Mouse (Mus musculus) liver, embryonic 13.5 days (tissue): Measurements from ENCODE around the gene Fgd5. TPM values are rescaled to one million over a fixed set of nuclear protein-coding genes. Genes with fewer than 3 reads are reported as not detected.
"Not testable (repeated sequence)": the region's sequence is repeated elsewhere in the genome, so short reads cannot be mapped to it uniquely, and the experiment has no call there.

ENCODE experiments used
- ATAC-seq: fragments of 200-750 bp; cut with Nextera tagmentation; 2 replicates; pipeline ENCODE4 v1.8.0; 2017; ENCODE audit warnings: low read depth, mild to moderate bottlenecking, moderate number of reproducible peaks, moderate library complexity
- DNase-seq: peaks from one replicate; pipeline ENCODE4 v3.0.0; 2022
- H3K27ac ChIP-seq: fragments of 300-500 bp; sonication (generic); 2 replicates; pipeline ENCODE4 v1.5.1; 2015; ENCODE audit warnings: moderate library complexity, mild to moderate bottlenecking, inconsistent platforms
- H3K27me3 ChIP-seq: fragments of 300-500 bp; sonication (generic); 2 replicates; pipeline ENCODE4 v1.6.1; 2015; ENCODE audit warnings: mild to moderate bottlenecking, inconsistent platforms
- H3K36me3 ChIP-seq: fragments of 300-500 bp; sonication (generic); 2 replicates; pipeline ENCODE4 v1.6.1; 2015; ENCODE audit warnings: mild to moderate bottlenecking, inconsistent platforms
- H3K4me1 ChIP-seq: fragments of 300-500 bp; sonication (generic); replicated peaks from 2 replicates; pipeline ENCODE4 v1.6.1; 2015; ENCODE audit warnings: inconsistent platforms
- H3K4me2 ChIP-seq: fragments of 300-500 bp; sonication (generic); 2 replicates; pipeline ENCODE4 v1.6.1; 2015; ENCODE audit warnings: inconsistent platforms, mild to moderate bottlenecking, moderate library complexity
- H3K4me3 ChIP-seq: fragments of 300-500 bp; sonication (generic); replicated peaks from 2 replicates; pipeline ENCODE4 v1.5.1; 2015; ENCODE audit warnings: mild to moderate bottlenecking, inconsistent platforms
- H3K9ac ChIP-seq: fragments of 300-500 bp; sonication (generic); 2 replicates; pipeline ENCODE4 v1.6.1; 2015; ENCODE audit warnings: mild to moderate bottlenecking, inconsistent platforms
- H3K9me3 ChIP-seq: fragments of 300-500 bp; sonication (generic); replicated peaks from 2 replicates; pipeline ENCODE4 v1.6.1; 2016; ENCODE audit warnings: inconsistent platforms
- WGBS: fragments of 180-500 bp; shearing (Covaris S2); methylation state at CpG from one replicate; pipeline ENCODE4 v1.1.7; 2015; ENCODE audit not compliant: insufficient replicate concordance; 5-methylcytosine and 5-hydroxymethylcytosine counted together
- polyA plus RNA-seq: library from polyadenylated mRNA; unstranded; fragments of >200 nt; fragmentation: Nextera tagmentation; extraction: Ambion mirVana; gene quantifications from 2 replicates; pipeline ENCODE4 v1.2.1, GENCODE M21; 2015

The Fgd5 gene
- polyA plus RNA-seq, 1 experiment from 2014 or later: 2.4 TPM

DNA sequence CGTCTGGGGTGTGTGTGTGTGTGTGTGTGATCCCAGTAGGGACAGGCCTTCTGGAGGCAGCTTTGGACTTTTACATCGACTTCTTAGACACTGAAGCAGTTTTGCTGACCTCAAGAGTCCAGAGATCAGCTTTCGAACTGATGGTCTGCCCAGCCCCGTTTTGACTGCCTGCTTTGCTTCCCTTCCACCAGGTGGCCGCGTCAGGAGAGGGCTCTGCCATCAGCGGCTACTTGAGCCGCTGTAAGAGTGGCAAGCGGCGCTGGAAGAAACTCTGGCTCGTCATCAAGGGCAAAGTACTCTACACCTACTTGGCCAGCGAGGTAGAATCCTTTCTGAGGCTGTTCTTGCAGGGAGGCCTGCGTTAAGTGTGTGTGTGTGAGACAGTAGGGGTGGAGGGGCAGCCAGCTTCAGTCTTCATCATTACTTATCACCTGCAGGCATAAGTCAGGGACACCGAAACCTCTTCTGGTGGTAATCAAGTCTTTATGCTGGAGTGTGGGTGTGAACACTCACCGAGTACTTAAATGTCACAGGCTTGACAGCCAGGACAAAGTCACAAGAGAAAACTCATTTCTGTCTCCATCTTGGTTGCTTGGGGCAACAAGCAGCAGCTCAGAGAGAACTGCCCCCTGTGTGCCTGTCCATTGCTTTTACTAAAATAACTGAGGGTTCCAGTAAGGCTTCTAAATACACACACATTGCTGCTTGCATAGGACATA, 92.6 kb downstream of the Fgd5 start:
- Histone ChIP-seq H3K27ac (no peak overlapping the region), H3K9me3 (no peaks in the 10 kb centered on the region), H3K4me2 (no peak overlapping the region), H3K4me1 (no peaks in the 10 kb centered on the region), H3K27me3 (no peaks in the 10 kb centered on the region), H3K36me3 (no peaks in the 10 kb centered on the region), H3K9ac (no peak overlapping the region), H3K4me3 (no peak overlapping the region)
- DNase-seq (no peak), ATAC-seq (no peak)
- WGBS: 61% methylated on average over 15 of the region's 15 CpGs

DNA sequence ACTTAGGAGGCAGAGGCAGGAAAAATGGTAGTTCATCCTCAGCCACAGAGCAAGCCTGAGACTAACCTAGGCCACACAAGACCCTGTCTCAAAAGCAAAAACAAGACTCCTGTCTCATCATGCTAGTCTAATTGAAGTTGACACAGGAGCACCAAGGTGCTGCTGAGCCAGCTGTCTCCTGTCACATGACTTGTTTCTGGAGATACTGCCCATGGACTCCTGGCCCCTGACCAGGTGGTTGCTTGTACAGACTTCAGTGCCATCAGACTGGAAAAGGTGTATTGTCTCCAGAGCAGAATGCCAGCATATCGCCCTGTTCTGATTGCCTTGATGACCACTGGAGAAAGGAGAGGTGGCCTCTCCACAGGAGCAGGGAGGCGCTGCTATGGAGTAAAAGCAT, 102.1 kb downstream of the Fgd5 start:
- no peaks in the 10 kb centered on the region for H3K27me3 ChIP-seq
- H3K4me1 ChIP-seq: no peaks in the 10 kb centered on the region
- ATAC-seq (no peak), DNase-seq (no peak)
- WGBS: 77% methylated on average over 2 of the region's 2 CpGs
- no peaks in the 10 kb centered on the region for H3K9me3 ChIP-seq
- no peak overlapping the region for H3K9ac ChIP-seq
- H3K36me3 ChIP-seq: no peaks in the 10 kb centered on the region
- no peak overlapping the region for H3K27ac ChIP-seq
- H3K4me3 ChIP-seq: no peak overlapping the region
- H3K4me2 ChIP-seq: no peak overlapping the region

DNA sequence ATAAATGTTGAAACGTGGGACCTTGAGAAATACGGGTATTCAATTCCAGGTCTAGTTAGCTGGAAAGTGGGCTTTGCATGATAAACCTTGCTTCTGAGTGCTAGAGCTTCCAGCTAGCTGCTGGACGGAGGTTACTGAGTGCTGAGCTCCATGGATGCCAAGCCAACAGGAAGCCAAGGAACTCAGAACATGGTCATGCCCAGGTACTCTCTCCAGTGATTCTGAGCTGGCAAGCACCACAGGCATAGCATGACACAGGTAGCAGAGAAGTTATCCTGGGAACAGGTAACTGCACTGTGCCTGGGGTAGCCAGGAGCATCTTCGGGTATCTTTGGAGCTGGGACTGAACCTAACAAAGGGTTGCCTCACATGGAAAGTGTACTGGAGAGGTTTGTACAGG, 104.1 kb downstream of the Fgd5 start:
- no peak overlapping the region for H3K4me3 ChIP-seq
- ATAC-seq (no peak), DNase-seq (no peak)
- no peak overlapping the region for H3K9ac ChIP-seq
- no peak overlapping the region for H3K27ac ChIP-seq
- no peak overlapping the region for H3K4me2 ChIP-seq
- no peaks in the 10 kb centered on the region for H3K27me3 ChIP-seq
- 66% methylated on average over 4 of the region's 4 CpGs for WGBS
- H3K4me1 ChIP-seq: no peaks in the 10 kb centered on the region
- no peaks in the 10 kb centered on the region for H3K36me3 ChIP-seq
- H3K9me3 ChIP-seq: no peaks in the 10 kb centered on the region

DNA sequence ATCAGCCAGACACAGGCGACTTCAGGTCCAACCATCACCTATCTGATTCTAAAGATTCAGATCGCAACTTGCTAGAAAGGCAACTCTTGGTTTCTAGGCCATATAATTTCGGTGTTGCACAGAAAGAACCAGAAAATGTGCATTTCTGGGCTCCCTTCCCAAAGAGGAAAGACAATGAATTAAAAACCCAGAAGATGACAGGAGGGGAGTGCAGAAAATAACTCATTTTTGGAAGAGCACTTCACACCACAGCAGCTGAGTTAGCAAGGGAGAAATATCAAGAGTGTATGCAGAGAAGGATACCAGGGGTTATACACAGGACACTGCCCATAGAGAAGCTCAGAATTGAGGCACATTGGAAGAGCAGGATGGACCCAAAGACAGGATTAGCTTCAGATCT, 106.3 kb downstream of the Fgd5 start:
- Histone ChIP-seq H3K4me3 (no peak overlapping the region), H3K27ac (no peak overlapping the region), H3K9me3 (no peaks in the 10 kb centered on the region), H3K36me3 (no peaks in the 10 kb centered on the region), H3K4me2 (no peak overlapping the region), H3K9ac (no peak overlapping the region), H3K4me1 (peaks cover under 1% of the 10 kb centered on the region), H3K27me3 (no peaks in the 10 kb centered on the region)
- ATAC-seq (no peak), DNase-seq (no peak)
- 64% methylated on average over 3 of the region's 3 CpGs for WGBS

DNA sequence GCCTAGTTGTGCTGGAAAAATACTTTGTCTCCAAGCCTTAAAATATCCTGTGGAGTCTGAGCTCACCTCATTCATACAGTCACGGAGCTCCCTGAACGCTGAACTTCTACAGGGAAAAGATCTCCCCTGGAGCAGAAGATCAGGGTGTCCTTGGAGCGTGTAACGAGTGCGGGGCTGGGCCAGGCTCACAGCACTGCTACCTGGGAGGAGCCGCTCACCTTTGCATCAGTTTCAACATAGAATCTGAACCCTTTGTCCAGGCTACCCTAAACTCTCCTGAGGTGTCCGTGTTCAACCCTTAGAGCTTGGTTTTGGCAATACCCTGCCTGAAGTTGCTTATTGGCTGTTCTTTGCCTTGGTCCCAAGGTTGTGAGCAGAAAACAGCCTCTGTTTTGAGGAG, 110.5 kb downstream of the Fgd5 start:
- H3K4me1 ChIP-seq: peaks cover 28% of the 10 kb centered on the region
- 85% methylated on average over 7 of the region's 7 CpGs for WGBS
- H3K27ac ChIP-seq, H3K4me2 ChIP-seq, H3K9ac ChIP-seq, H3K4me3 ChIP-seq, H3K36me3 ChIP-seq, H3K9me3 ChIP-seq, ATAC-seq, DNase-seq, H3K27me3 ChIP-seq: not testable (repeated sequence)

DNA sequence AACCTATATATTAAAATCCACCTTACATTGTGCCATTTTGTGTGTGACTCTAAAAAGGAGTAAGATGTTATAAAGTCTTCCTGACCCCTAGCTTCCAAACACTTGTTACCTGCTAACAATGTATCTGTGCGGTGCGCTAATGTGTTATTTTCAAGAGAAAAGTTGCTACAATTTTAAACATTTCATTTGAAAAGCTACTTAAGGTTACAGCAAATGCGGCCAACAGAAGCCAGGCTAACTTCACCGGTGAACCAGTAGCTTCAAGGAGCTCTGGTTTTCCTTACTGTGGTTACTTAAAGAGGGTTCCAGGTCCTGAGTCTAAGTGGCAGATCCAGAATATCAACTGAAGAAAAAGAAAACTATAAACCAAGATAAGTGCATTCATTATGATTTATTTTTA, 111.3 kb downstream of the Fgd5 start:
- peak overlapping the region; percentile 92 for H3K4me2 ChIP-seq

DNA sequence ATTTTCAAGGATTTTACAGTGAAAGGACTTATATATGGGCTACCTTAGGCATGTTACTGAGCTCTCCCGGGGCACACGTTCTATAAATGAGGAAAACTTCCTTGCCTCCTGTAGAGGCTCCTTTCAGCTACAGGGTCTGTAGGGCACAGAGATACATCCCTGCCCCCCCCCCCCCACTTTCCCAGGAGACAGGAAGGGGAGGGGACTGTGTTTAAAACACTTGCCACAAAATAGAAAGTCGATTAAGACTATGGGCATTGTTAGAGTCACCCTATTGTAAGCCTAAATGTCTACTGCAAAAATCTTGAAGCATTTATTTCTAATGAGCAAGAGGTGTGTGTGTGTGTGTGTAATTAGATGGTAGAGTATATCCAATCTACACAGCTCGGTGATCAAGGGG, 111.8 kb downstream of the Fgd5 start:
- peaks cover 41% of the 10 kb centered on the region for H3K4me1 ChIP-seq
- no peak for DNase-seq
- ATAC-seq: no peak
- no peaks in the 10 kb centered on the region for H3K9me3 ChIP-seq
- H3K36me3 ChIP-seq: no peaks in the 10 kb centered on the region
- H3K9ac ChIP-seq: peak overlapping the region; percentile 97
- H3K4me2 ChIP-seq: peak overlapping the region; percentile 92
- H3K27ac ChIP-seq: peak overlapping the region; percentile 99
- H3K27me3 ChIP-seq: no peaks in the 10 kb centered on the region
- peak overlapping the region; percentile 98 for H3K4me3 ChIP-seq
- 5% methylated on average over 4 of the region's 4 CpGs for WGBS

More for the DNA sequence above, 111.3 kb downstream of the Fgd5 start:
- peak overlapping the region; percentile 97; the same call in 1 of the 2 replicates for H3K9ac ChIP-seq
- peaks cover 37% of the 10 kb centered on the region for H3K4me1 ChIP-seq
- H3K27ac ChIP-seq: no peak overlapping the region
- 87% methylated on average over 4 of the region's 4 CpGs for WGBS
- DNase-seq (no peak), ATAC-seq (no peak)
- H3K27me3 ChIP-seq: no peaks in the 10 kb centered on the region
- no peaks in the 10 kb centered on the region for H3K36me3 ChIP-seq
- no peaks in the 10 kb centered on the region for H3K9me3 ChIP-seq
- H3K4me3 ChIP-seq: peak overlapping the region; percentile 98

DNA sequence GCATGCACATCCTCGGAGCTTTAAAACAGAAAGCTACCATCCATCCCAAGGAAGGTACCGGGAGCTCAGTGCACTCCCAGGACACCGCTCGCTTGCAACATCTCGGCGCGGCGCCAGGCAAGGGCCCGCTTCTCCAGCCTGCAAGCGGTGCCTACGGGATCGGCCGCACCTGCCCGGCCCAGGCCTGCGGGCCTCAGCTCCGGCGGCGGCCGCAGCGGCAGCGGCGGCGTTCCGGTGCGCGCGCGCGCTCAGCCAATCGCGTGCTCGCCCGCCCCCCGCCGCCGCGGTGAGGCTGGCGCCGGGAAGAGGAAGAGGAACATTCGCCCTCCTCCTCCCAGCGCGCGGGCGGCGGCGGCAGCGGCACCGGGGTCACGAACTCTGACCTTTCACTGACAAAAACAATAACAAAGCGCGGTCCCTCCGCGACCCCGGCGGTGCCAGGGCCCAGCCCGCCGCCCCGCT, 112.5 kb downstream of the Fgd5 start, which contains the start of gene Nr2c2:
Gene Nr2c2 (plus strand): TSS at position 261 of the 462 bp plus-strand sequence.
- no peaks in the 10 kb centered on the region for H3K36me3 ChIP-seq
- H3K4me1 ChIP-seq: peaks cover 46% of the 10 kb centered on the region
- peak within 1 kb of the TSS; percentile 92 for H3K4me2 ChIP-seq
- ATAC-seq (peak; percentile 45), DNase-seq (peak; percentile 74)
- under 1% methylated on average over 32 of the region's 58 CpGs for WGBS
- H3K27ac ChIP-seq: peak within 1 kb of the TSS; percentile 99
- H3K9ac ChIP-seq: peak within 1 kb of the TSS; percentile 97
- H3K4me3 ChIP-seq: peak within 1 kb of the TSS; percentile 98
- H3K9me3 ChIP-seq: no peaks in the 10 kb centered on the region
- H3K27me3 ChIP-seq: no peaks in the 10 kb centered on the region

DNA sequence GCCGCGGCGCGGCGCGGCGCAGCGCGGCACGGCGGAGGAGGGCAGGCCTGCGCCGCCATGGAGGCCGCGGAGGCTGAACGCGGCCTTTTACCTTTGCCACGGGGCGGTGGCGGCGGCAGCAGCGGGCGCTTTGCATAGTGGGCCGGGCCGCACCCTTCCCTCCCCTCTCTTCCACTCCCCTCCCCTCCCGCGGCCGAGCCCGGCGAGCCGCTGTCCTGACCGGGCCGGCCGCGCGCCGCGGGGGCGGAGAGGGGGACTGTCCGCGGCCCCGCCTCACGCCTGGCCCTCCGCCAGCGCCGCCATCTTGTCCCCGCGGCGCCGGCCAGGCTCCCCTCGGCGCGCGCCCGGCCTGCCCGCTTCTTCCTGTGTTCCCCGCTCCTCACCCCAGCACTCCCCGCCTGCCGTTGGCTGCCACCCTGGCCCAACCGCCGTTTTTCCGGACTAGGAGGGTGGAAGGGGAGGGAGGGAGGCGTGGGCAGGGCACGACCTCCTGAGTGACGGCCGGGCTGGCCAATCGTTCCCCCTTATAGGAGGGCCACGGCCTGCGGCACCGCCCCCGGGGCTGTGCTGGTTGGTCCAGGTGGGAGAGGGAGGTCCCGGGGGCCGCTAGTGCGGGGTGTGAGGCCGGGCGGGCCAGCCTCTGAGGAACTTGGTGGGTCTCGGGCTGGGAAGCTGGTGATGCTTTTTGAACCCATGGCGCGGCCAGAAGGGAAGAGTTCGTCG, 113.2 kb downstream of the Fgd5 start:
- WGBS: under 1% methylated on average over 44 of the region's 81 CpGs
- H3K9ac ChIP-seq: peak overlapping the region; percentile 97
- peaks cover 53% of the 10 kb centered on the region for H3K4me1 ChIP-seq
- no peaks in the 10 kb centered on the region for H3K36me3 ChIP-seq
- H3K4me3 ChIP-seq: peak overlapping the region; percentile 98
- no peaks in the 10 kb centered on the region for H3K27me3 ChIP-seq
- H3K27ac ChIP-seq: peak overlapping the region; percentile 99
- peak; percentile 98 for ATAC-seq
- no peaks in the 10 kb centered on the region for H3K9me3 ChIP-seq
- H3K4me2 ChIP-seq: peak overlapping the region; percentile 92
- DNase-seq: peak; percentile 99

DNA sequence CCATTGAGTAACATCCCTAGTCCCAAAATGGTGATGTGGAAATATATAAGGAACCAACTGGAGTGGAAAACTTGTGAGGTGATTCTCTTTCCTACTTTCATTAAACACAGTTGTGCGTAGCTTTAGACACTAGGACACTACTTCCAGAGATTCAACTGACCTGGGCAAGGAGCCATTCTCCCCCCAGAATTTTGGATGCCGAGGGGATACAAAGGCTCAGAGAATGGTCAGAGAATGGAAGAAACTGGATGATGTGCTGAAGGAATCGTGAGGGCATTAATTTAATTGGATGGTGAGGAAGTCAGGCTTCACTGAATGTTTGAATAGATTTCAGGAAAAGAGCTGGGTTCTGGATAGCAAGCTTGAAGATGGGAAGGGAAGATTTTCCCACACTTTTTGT, 114.1 kb downstream of the Fgd5 start:
- no peaks in the 10 kb centered on the region for H3K27me3 ChIP-seq
- H3K4me1 ChIP-seq: peaks cover 56% of the 10 kb centered on the region
- peak overlapping the region; percentile 92 for H3K4me2 ChIP-seq
- no peaks in the 10 kb centered on the region for H3K36me3 ChIP-seq
- no peak for ATAC-seq
- peak overlapping the region; percentile 99 for H3K27ac ChIP-seq
- peak overlapping the region; percentile 98 for H3K4me3 ChIP-seq
- H3K9me3 ChIP-seq: no peaks in the 10 kb centered on the region
- 41% methylated on average over 3 of the region's 3 CpGs for WGBS
- H3K9ac ChIP-seq: peak overlapping the region; percentile 97
- no peak for DNase-seq

DNA sequence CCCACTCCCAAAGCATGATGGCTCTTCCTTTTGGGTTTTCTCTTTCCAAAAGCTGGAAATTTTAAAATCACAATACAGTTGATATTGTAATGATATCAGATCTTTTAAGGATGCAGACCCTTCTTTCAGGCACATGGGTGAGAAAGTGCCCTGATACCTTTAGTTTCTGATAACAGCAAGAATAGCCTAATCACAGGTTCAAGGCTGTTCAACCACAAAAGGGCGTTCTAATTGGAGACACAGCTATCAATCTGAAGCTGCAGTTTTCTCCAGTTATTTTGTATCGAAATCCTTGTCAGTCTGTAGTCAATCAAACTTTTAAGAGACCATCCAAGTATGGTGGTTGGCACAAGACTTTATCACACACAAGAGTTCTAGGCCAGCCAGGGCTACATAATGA, 115.2 kb downstream of the Fgd5 start:
- H3K9me3 ChIP-seq: no peaks in the 10 kb centered on the region
- no peaks in the 10 kb centered on the region for H3K36me3 ChIP-seq
- peak overlapping the region; percentile 92; the same call in 1 of the 2 replicates for H3K4me2 ChIP-seq
- WGBS: 13% methylated on average over 2 of the region's 2 CpGs
- no peaks in the 10 kb centered on the region for H3K27me3 ChIP-seq
- no peak for ATAC-seq
- H3K9ac ChIP-seq: no peak overlapping the region
- DNase-seq: no peak
- peaks cover 56% of the 10 kb centered on the region for H3K4me1 ChIP-seq
- no peak overlapping the region for H3K27ac ChIP-seq
- H3K4me3 ChIP-seq: no peak overlapping the region
